Mouse (Mus musculus) T-cell, adult 2 months (primary cell): ENCODE data around the gene Calhm1.
A peak's percentile ranks its signal among the peaks of the same experiment; 100 is the strongest.

ENCODE experiments used
- DNase-seq: peaks from one replicate; pipeline ENCODE4 v3.0.0; 2022; ENCODE audit warnings: low spot score

Gene Calhm1

DNA sequence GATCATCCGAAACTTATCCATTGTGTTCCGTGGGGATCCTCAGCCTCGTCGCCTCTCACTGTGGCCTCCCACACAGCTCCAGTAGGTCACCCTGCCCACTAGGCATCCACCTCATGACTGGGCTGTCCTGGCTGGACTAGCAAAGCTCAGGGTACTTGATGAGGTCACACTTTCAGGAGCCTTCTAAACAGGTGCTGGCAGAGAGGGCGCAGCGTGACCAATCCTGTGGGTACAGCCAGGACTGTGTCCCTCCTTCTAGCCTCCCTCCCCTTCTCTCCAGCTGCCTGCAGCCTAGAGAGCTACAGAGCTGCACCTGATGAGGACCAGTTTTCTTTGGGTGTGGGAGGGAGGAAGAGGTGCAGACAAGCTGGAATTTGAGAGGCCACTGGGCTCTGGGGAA is at the start of gene Calhm1:
TSS of gene Calhm1 (minus strand) at position 101 of the 400 bp plus-strand sequence.
- no peak for DNase-seq

DNA sequence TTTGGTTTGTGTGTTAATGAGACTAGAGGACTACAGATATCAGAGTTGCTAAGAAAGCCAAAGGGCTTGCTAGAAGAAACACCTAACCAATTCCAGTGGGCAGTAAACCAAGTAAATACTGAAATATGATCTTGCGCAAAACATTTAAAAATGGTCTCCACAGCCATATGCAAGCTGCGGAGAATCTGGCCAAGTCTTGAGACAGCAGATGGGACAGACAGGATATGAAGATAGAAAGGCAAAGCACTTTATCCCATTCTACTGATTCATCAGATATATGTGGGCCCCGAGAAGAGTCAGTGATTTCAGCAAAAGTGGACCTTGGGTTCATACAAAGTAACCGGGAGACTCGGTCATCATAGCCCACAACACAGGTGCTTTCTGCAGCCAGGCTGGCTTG is 48.1 kb upstream of the Calhm1 start:
- DNase-seq = no peak

DNA sequence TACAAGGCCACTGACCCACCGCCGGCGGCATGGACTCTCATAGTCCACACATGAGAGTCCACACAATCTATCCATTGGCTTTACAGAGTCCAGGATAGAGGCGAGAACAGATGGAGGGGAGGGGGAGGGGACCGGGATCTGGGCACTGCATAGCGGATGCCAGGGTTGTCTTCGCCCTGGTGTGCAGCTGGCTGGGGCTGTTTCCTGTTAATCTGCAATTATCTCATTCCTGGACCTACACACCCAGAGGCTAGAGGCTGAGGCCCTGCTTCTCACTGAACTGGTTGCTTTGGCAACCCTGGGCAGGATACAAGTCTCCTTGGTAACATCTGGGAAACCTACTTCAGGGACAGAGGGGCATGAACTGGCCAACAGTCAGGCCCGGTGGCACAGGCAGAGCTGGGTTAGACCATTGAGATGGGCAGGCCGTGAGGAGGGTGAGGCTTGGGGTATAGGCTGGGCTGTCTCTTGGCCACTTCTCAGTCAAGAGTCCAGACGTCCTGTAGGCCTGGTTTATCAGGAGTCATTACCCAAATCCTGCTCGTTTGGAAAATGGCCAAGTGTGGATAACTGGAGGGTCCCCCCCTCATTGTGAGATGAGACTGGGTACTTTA is 44.6 kb upstream of the Calhm1 start:
- DNase-seq = no peak

DNA sequence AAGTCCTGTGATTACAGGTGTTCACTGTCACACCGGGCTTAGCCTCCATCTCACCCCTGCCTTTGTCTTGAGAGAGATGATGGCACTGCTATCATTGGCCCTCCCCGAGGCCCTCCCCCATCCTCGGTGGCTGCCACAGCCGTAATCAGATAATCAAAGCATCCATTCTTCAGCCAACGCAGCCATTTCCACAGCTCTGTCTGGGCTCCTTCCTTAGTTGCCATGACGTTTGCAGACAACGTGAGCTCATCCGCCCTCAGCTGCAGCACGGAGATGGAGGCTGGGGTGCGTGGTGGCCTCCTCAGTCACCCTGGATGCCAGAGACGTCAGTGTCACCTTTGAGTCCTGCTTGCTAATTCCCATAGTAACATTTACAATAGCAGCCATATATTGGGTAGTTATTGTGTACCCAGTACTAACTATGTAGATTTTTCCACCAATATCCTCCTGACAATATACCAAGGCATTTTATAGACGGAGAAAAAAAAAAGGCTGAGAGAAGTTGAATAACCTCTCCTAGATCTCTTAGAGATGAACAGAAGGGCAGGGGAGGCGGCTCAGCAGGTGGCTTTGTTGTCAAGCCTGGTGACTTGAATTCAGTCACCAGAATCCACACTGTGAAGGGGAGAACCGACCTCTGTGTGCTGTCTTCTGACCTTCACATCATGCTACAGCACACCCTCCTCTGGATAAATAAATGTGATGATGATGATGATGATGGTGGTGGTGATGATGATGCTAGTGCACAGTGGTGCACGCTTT is 42.6 kb upstream of the Calhm1 start:
- DNase-seq = no peak

DNA sequence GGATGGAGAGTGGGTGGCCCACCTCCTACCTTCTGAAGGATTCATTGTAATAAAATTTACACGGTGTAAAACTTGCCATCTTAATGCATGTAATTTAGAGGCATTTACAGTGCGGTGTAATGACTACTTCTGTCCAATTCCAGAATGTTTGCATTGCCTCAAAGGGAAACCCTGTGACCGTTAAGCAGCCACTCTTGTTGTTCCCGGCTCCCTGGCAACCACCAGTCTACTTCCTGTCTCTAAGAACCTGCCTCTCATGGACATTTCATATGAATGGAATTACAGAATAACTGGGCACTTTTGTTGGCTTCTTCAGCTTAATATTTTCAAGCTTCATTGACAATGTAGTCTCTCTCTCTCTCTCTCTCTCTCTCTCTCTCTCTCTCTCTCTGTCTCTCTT is 40.7 kb upstream of the Calhm1 start:
- no peak for DNase-seq

DNA sequence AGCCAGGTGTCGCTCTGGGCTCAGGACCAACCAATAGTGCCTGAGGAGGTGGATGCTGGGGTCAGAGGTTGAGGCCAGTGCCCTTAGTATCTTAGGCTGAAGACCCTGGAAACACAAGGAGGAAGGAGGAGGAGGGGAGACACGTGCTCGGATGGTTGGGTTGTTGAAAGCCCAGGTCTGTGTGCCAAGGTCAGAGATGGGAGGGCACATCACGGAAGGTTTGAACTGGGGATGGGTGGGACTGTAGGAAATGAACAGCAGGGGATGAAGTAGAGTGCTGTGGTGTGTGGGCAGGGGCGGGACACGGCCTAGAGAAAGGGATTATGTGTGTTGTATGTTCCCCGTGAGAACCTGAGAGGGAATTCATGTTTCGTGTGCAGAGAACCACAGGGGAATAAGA is 40.2 kb upstream of the Calhm1 start:
- DNase-seq = no peak

DNA sequence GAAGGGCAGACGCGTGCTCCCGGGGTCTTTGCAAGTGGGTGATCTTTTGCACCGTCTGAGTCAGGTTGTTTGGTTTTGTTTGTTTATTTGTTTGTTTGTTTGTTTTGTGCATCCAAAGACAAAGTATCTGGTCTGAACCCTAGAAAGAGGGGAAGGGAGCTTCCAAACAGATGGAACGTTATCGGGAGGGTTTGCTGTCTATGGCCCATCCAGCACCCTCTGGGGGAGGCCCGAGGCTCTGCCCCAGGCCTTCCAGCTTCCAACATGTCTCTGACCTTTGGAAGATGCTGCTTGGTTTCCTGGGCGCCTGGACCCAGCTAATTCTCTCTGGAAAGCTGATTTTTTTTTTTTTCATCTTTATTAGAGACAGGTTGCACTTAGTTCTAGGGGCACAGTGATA is 36.0 kb upstream of the Calhm1 start:
- no peak for DNase-seq

DNA sequence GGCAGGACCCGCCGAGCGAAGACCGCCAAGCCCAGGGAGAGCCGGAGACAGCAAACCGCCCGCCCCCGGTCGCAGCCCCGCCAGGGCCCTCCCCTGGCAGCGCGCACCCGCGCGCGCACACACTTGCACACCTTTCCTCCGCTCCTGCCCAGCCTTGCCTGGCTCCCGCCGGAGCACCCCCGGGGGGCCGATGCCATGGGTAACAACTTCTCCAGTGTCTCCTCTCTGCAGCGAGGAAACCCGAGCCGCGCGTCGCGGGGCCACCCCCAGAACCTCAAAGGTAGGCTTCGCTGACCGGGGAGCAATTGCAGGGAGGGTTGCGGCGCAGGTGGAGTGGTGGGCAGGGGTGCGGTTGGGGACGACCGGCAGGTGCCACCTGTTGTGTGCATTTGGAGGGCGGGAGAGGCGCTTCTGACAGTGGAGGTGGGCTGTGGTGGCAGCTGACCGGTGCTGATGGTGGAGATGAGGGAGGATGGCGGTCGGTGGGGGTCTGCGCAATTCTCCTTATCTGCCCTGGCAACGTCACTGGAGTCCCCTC is 35.3 kb upstream of the Calhm1 start:
- no peak for DNase-seq

DNA sequence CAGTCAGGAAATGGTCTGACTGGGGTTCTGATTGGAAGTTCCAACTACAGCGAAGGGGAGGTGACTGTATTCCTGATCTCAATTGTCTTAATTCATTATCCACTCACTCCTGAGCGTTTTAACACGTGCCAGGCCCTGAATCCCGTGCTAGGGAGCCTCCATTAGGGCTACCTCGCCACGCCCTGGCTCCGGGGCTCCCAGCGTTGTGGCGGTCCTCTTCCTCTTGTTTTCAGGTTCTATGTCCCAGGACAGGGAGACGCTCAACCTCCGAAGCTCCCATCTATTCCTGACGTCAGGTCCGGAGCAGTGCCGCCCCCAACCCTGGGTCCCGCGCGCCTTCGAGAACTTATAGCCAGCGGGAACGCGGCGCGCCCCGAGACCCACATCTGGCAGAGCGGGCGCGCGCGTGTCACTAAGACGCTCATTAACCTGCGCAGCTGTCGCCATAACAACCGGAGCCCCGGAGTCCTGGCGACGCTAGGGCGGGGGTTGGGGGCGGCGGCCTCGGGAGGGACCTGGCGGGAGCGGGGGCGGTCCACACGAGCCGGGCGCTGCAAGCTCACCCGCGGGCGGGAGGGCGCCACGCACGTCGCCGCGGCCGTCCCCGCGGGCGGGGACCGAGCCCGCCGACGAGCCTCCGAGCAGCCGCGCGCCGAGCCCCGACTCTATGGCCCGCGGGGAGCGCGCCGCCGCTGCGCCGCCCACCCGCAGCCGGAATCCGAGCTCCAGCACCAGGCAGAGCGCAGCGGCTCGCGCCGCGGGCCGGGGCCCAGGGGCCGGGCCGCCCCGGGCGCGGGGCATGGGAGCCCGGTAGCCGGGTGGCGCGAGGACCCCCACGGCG is 34.6 kb upstream of the Calhm1 start, which contains the start of gene Neurl1a:
TSS of gene Neurl1a (plus strand) at position 390 of the 841 bp plus-strand sequence.
- peak; percentile 5 for DNase-seq

DNA sequence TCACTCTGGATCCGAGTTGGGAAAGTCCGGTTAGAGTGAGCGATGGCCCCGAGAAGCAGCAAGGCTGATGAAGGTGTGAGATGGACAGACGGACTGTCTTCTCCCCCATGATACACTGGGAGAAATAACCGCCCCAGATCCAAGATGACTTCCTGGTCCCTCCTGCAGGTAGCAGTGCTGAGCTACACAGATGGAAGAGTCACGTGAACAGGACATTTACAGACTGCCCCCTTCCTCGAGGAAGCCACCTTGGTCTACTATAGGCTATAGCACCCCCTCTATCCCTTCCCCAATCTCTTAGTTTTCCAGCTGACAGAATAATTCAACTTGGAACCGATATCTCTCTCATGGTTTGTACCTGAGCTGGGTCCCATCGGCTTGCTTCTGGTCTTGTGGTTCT is 33.9 kb upstream of the Calhm1 start:
- no peak for DNase-seq

DNA sequence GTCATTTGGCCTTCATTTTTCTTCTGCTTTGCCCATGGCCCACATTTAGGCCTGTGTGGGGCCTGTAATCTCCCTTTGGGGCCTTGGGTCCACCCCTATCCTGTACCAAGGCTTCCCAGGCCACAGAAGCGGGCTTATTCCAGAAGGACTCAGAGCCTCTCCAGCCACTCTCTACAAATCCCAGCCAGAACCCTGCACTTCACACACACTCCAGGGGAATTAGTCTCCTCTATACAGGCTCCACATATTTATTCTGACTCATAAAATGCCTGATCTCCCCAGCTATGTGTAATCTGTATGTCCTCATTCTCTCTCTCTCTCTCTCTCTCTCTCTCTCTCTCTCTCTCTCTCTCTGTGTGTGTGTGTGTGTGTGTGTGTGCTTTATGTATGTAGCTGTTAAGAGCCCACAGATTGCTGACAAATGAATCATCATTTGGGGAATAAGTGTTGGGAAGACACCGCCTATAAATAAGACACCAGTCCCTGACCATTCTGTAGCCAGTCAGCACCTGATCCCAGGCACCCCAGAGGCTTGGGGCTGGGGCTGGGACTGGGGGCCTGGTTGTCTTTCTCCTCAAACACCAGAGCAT is 33.0 kb upstream of the Calhm1 start:
- DNase-seq = no peak

DNA sequence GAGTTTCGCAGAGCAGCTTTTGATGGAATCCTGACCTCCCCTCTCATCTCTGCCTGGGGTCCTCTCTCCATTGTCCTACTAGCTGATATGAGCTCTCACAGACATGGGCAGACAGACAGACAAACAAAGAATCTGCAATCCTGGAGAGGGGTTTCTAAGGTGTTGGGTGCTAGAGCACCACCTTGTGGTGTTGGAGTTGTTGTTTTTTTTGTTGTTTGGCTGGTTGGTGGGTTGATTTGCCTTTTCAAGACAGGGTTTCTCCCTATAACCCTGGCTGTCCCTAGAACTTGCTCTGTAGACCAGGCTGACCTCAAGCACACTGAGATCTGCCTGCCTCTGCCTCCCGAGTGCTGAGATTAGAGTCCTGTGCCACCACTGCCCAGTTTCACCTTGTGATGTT is 31.4 kb upstream of the Calhm1 start:
- no peak for DNase-seq

DNA sequence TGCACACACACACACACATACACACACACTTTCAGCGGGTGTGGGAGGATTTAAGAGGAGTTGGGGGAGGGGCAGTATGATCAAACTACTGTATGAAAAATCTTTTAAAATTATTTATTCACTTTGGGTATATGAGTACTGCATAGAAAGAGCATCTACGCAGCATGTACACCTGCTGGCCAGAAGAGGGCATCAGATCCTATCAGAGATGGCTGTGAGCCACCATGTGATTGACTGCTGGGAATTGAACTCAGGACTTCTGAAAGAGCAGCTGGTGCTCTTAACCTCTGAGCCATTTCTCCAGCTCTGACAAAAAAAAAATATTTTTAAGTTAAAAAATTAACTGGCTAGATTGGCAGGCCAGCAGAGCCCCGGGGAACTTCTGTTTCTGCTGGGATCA is 30.5 kb upstream of the Calhm1 start:
- no peak for DNase-seq

DNA sequence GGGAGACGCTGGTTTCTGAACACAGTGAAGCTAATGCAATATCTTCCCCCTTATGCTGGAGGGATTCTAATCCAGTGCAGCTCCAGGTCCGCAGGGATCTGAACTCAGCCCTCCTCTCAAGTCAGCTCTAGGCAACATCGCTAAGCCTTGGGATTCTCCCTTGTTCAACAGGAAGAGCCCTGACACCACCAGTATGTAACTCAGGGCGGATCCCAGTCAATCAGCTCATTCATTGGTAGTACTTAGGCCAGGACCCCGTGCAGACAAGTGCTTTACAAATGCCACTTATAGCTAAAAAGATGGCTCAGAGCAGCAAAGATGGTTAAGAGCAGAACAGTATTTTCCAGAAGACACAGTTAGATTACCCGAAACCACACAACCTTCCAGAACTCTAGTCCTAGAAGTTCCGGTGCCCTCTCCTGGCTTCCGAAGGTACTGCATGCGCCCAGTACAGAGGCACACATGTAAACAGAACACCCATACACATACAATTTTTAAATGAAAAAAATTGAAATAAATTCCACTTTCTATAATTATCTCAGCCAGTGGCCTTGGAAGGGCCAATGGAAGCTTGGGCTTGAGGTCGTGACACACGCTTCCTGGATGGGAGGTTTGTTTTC is 24.8 kb upstream of the Calhm1 start:
- peak; percentile 67 for DNase-seq

DNA sequence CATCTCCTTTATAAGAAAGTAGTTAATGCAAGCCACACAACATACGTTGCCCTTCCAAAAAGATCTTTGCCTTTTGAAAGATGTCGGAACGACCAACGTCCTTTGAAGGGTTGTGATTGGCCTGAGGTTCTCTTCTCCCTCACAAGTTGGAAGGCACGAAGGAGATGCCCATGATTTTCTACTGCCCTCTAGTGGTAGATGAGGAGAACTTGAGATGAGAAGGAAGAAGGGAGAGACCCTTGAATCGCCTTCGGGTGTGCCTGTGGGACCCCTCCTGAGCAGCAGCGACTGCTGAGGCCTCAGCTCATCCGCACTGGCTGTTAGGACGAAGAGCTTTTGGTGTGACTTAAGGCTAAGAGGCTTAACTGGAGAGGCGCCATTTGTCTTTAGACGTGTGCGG is 24.2 kb upstream of the Calhm1 start:
- DNase-seq = peak; percentile 22

DNA sequence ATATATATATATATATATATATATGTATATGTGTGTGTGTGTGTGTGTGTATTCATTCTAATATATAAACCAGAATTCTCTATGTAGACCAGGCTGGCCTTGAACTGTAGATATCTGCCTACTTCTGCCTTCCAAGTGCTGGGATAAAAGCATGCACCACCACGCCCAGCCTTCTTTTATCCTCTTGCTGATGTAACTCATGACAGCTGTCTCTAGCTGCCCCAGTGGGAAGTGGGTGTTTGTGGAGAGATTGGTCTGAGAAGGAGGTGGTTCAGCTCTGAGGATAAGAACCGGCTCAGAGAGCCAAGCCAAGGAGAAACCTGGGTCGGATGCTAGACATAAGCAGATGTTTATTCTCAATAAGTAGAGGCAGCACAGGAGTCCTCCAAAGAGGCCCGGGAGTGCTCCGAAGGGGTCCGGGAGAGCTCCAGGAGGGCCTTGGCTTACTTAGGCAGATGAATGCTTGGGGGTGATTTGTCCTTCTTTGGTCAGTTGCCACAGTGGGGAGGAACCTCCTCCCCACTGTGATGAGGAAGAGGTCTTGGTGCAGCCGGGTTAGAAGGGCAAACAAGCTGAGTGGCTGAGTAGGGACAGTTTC is 23.7 kb upstream of the Calhm1 start:
- DNase-seq = no peak

DNA sequence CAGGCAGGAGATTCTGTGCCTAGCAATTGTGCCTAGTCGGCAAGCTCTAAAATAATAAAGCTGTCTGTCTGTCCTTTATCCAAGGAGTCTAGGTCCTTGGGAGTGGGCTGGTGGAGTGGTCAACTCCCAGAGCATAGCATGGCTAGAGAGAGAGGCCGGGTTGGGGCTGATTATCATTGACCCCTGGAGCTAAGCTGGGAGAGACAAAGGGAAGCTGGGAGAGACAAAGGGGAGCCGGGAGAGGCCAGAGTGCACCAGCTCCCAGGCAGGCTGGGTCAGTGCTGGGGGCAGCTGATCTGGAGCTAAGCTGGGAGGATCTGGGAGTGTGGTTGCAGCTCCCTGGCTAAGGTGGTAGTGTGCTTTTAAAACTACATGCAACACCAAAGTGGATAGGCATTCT is 22.7 kb upstream of the Calhm1 start:
- no peak for DNase-seq

DNA sequence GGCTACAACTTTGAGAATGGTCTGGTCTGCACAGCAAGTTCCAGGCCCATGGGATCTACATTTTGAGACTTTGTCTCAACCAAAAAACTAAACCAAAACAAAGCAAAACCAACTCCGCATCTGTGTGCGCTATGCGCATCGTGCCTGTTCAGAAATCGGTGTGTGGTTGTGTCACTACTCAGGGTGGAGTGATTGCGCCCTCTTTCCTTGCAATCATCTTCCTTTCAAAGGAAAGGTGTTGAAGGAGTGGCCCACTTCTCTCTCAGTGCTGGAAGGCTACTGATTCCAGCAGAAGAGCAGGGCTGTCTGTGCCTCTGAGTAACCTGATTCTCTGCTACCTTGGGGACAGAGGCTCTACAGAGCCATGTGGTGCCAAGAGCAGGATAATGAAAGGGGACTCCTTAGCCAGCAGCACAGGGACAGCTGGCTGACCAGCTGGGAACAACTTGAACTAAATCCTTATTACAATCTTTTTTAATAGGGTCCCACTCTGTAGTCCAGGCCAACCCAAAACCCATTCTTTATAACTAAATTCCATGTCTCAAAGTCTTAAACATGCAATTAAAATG is 19.2 kb upstream of the Calhm1 start:
- DNase-seq = no peak

DNA sequence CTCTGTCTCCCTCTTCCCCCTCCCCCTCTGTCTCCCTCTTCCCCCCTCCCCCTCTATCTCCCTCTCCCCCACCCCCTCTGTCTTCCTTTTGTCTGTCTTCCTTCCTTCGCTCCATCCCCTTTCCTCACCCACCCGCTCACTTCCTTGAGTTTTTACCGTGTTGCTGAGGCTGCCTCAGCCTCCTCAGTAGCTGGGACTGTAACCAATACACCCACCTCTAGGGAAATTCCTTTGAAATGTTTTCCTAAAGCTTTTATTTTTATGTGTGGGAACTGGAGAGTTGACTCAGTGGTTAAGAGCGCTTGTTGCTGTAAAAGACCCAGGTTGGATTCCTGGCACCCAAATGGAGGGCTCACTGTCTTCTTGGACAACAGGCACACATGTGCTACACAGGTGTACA is 17.6 kb upstream of the Calhm1 start:
- no peak for DNase-seq

DNA sequence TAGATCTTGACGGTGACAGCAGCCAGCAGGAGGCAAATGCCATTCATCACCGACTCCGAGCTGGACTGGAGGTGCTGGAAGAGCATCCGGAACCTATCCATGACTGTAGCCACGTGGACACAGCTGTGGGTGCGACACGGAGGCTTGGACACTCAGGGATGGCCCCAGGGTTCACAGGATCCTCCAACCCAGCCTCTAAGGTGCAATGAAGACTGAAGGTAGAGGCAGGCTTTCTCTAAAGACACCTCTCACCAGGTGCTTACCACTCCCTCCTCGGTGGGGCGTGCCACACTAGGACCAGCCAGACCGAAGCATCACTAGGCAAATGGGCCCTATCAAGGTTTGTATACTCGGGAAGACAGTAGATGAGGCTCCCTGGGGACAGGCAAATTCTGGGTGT is 13.6 kb upstream of the Calhm1 start, which contains the start of gene Calhm3:
TSS of gene Calhm3 (minus strand) at position 101 of the 400 bp plus-strand sequence.
- no peak for DNase-seq

DNA sequence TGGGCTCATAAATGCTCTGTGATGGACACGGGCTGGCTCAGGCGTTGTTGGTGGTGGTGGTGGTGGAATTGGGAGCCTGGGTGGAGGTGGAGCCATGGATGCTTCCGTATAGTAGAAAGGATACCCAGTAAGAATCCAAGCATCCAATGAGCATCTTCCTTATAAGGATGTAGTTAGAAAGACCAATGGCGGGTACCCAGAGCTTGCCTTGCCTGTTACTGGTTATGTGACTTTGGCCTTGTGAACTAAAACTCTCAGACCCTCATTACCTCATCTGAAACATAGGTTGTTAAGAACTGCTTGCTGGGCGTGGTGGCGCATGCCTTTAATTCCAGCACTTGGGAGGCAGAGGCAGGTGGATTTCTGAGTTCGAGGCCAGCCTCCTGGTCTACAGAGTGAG is 9.7 kb upstream of the Calhm1 start:
- DNase-seq = no peak
